Mouse (Mus musculus) lung, adult 2 months (tissue): ENCODE measurements at regions not wholly inside any gene's neighbourhood (a gene's known extent, or its start where the extent isn't known, plus 50 kb on each side); places are given as distances from the start of the nearest gene placed in this dataset.

Source experiments
- DNase-seq: peaks from one replicate; pipeline ENCODE4 v3.0.0; 2022
- H3K4me1 ChIP-seq: fragments of 200-500 bp; 2 replicates; pipeline ENCODE4 v1.6.1; 2011; ENCODE audit warnings: low read length; ENCODE audit not compliant: control insufficient read depth, insufficient read depth
- H3K4me3 ChIP-seq: fragments of 200-500 bp; replicated peaks from 2 replicates; pipeline ENCODE3; 2011; ENCODE audit warnings: low read depth, mild to moderate bottlenecking, control low read depth, low read length; ENCODE audit errors: extremely low read depth
- CTCF ChIP-seq: fragments of 200-500 bp; IDR thresholded peaks from 2 replicates; pipeline ENCODE4 v1.5.1; 2011; ENCODE audit warnings: mild to moderate bottlenecking, low read length, control low read depth; ENCODE audit not compliant: insufficient read depth
- POLR2A ChIP-seq: fragments of 200-500 bp; IDR thresholded peaks from 2 replicates; pipeline ENCODE4 v1.6.1; 2011; ENCODE audit warnings: low read depth, mild to moderate bottlenecking, control low read depth, low read length, borderline replicate concordance; ENCODE audit errors: extremely low read depth
- WGBS: fragments of 180-500 bp; shearing (Covaris S2); methylation state at CpG from one replicate; pipeline ENCODE4 v1.1.7; 2018; 5-methylcytosine and 5-hydroxymethylcytosine counted together

DNA sequence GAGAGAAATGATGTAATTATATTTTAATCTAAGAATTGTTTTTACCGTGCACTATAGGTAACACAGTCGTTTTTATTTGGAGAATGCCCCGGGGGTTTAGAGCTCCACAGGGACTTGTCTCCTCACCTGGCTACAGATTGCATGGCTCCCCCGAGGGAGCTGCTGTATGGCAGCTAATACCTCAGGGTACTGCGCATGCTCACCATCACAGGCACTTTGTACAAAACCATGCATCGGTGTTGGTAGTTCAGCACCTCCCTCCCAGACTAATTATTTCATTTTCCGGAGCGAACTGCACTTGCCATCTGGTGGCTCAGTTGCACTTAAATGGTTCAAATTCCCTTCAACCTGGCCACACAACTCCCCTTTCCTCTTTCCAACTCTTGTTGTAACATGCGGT lies 281.9 kb downstream of the Fam173b start:
- TF ChIP-seq CTCF, result no peak
- no peak for TF ChIP-seq POLR2A
- H3K4me3 ChIP-seq, result no peak overlapping the region
- WGBS, result 89% methylated on average over 9 of the region's 9 CpGs
- H3K4me1 ChIP-seq, result no peaks in the 10 kb centered on the region
- DNase-seq, result no peak

DNA sequence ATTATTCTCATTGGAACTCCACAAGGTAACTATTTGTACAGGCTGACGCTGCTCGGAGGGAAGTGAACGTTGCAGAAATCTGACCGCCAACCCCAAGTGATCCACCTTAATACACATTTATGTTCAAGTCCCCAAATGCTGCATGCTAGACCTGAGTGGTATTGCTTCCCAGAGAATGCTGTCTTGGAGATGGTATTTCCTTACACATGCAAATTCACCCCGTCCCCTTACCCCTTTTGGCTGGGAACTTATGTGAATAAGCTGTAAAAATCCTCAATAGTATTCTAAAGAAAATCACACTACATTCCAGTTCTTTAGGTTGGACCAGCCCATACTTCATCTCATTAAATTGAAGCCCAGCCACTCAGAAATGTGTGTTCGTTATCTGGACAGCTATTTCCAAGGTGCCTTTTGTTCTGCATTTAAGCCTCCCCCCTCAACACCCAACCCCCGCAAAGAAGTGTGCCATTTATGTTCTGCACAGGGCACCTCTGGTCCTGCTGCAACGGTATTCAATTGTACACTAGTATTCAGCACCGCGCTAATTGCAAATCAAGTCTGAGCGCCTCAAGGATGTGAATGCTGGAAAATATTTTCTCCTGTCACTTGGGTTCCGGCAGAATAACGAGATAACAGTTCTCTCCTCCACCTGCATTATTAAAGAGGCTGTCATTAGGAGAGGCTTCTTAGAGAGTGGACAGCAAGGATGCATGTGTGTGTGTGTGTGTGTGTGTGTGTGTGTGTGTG lies 278.0 kb upstream of the Tas2r119 start:
- no peak for DNase-seq
- 78% methylated on average over 13 of the region's 13 CpGs for WGBS
- H3K4me1 ChIP-seq, result no peaks in the 10 kb centered on the region
- H3K4me3 ChIP-seq, result no peak overlapping the region
- no peak for TF ChIP-seq CTCF
- no peak for TF ChIP-seq POLR2A

DNA sequence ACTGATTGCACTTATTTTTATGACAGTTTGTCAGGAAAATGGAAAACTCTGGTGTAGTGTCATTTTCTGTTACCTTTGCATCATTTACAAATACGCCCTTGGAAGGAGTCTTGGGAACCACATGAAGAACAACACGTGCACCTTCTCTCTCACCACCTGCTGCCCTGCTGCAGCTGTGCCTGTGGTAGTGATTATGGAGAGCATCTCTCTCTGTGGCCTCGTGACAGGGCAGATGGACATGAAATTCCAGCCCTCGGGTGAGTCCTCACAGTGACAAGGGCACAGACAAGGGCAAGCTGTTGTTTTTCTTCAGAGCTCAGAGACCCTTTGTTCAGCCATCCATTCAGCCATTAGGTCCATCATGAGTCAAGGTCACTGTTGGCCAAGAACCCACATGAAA lies 276.8 kb upstream of the Tas2r119 start:
- TF ChIP-seq CTCF (no peak), POLR2A (no peak)
- WGBS, result 68% methylated on average over 4 of the region's 4 CpGs
- H3K4me3 ChIP-seq, result no peak overlapping the region
- no peaks in the 10 kb centered on the region for H3K4me1 ChIP-seq
- DNase-seq, result no peak

DNA sequence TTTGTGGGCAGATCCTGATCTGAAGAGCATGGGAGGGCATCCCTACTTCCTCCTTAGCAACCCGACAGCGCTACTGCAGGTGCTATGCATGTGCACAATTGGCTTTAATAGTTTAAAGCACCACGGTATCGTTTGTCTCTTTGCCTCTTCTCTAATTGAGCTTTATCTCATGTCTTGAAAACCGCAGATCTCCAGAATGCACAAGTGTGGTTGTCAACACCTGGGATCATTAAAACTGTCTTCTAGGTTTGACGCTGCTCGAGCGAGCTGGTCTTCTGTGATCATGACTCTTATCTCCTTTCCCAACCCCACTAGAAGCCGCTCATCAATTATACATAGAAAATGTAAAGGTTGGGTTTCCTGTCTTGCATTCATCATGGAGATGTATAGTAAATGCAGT lies 268.7 kb upstream of the Tas2r119 start:
- DNase-seq, result no peak
- TF ChIP-seq CTCF (no peak), POLR2A (no peak)
- Histone ChIP-seq H3K4me3 (no peak overlapping the region), H3K4me1 (no peaks in the 10 kb centered on the region)
- 80% methylated on average over 9 of the region's 9 CpGs for WGBS

DNA sequence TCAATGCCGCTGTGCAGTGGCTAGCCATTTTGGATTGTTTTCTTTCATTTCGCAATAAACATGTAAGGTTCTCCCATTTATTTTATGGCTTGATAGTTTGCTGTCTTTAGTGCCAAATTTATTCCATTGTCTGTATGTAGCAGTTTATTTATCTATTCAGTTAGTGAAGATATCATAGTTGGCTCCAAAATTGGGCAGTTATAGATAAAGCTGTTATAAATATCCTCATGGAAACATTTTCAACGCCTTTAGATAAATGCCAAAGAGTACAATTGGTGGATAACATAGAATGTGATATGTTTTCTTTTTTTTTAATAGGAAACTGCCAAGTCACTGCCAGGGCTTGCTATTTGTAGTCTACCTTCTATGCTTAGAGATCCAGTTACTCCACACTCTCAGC lies 265.1 kb upstream of the Tas2r119 start:
- DNase-seq, result no peak
- TF ChIP-seq POLR2A, result no peak
- TF ChIP-seq CTCF, result no peak
- Histone ChIP-seq H3K4me1 (no peaks in the 10 kb centered on the region), H3K4me3 (no peak overlapping the region)
- 73% methylated on average over 3 of the region's 3 CpGs for WGBS

DNA sequence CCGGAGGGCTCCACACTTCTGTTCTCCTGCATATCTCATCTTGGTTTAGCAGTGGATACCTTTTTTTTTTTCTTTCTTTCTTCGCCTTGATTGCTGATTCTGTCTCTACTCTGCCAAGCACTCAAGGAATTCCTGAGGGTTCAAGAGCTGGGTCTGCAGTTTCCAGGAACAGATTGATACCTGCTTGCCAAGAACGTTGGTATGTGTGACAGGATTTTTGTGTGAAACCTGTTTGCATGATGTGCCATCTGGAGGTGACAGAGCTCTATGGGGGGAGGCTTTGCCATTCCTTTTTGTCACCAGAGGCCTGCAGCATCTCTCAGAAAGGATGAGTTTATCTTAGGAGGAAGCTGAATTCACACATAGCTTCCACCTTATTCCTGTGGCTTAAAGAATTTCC lies 255.6 kb upstream of the Tas2r119 start:
- DNase-seq, result no peak
- WGBS, result 48% methylated on average over 3 of the region's 3 CpGs
- TF ChIP-seq POLR2A (no peak), CTCF (no peak)
- H3K4me3 ChIP-seq, result no peak overlapping the region
- H3K4me1 ChIP-seq, result no peaks in the 10 kb centered on the region

DNA sequence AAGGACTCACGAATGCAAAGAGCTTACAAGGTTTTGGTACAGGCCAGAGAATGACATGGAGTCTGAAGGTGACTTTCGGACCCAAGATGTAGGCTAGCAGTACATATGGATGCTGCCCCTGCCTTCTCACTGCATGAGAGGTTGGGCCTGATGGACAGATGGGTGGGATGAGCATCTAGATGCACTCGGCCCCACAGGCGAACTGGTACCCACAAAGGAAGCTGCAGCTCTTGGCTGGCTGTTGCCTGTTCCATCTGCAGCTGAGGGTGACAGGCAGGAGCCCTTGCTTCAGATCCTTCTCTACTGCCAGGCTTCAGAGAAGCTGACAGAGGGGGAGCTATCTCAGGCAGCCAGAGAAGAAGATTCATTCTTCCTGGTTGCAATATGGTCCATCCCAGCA lies 216.8 kb upstream of the Tas2r119 start:
- DNase-seq, result no peak
- no peak for TF ChIP-seq POLR2A
- no peak for TF ChIP-seq CTCF
- Histone ChIP-seq H3K4me3 (no peak overlapping the region), H3K4me1 (no peaks in the 10 kb centered on the region)
- 86% methylated on average over 4 of the region's 4 CpGs for WGBS

DNA sequence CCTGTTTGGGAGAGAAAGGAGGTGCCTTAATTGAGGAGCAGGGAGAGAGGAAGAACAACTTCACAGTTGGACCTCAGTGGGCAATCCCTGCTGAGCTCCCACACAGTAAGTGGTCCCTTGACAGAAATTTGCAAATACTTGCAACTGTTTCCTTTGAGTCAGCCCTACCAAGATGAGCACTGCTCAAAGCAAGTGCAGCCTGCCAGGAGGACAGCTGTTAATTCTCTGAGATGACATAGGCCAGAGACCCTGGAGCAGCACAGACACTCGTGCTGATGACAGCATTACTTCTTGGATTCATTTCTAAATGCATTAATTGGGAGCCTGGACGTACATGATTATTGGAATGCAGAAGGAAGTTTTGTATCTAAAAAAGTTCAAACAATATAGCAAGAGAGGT lies 215.1 kb upstream of the Tas2r119 start:
- DNase-seq, result no peak
- WGBS, result 55% methylated on average over 2 of the region's 2 CpGs
- Histone ChIP-seq H3K4me1 (no peaks in the 10 kb centered on the region), H3K4me3 (no peak overlapping the region)
- TF ChIP-seq POLR2A (no peak), CTCF (no peak)

DNA sequence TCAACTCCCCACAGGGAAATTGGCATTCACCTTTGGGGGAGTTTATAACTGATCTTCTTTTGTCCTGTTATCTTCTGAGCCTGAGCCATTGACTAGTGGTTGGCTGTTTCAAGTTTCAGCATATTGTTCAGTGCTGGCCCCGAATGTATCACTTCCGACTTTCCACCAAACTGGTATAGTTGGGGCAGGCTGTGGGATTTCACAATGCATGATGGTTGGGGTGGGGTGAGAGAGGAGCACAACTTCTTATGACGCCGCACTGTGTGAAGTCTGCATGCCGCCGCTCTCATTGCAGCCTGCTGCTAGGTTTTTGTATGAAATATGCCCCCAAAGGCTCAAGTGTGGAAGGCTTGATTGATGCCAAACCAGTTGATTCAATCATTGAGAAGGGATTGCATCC lies 212.2 kb upstream of the Tas2r119 start:
- no peaks in the 10 kb centered on the region for H3K4me1 ChIP-seq
- WGBS, result 91% methylated on average over 6 of the region's 6 CpGs
- no peak for DNase-seq
- no peak overlapping the region for H3K4me3 ChIP-seq
- no peak for TF ChIP-seq CTCF
- no peak for TF ChIP-seq POLR2A

DNA sequence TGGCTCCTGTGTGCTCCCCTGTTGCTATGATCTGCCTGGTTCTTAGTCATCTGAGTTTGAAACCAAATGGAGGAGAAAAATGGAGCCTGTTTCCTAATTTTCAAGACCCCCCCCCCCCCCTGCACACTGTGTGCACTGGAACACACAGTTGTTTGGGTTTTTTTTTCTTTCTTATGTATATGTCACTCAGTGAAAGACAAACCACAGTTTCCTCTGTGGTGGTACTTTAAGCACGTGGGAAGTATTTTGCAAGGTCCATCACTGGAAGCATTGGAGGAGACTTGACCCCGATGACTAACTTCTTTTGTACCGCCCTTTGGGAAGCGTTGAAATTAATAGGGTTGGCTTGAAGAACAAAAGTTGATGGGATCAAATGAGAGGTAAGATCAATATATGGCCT lies 211.5 kb upstream of the Tas2r119 start:
- Histone ChIP-seq H3K4me3 (no peak overlapping the region), H3K4me1 (no peaks in the 10 kb centered on the region)
- DNase-seq, result no peak
- no peak for TF ChIP-seq POLR2A
- no peak for TF ChIP-seq CTCF
- 89% methylated on average over 4 of the region's 4 CpGs for whole genome bisulfite sequencing
